20 mouse cellular contexts compared by ENCODE assay signal in the genomic region with DNA sequence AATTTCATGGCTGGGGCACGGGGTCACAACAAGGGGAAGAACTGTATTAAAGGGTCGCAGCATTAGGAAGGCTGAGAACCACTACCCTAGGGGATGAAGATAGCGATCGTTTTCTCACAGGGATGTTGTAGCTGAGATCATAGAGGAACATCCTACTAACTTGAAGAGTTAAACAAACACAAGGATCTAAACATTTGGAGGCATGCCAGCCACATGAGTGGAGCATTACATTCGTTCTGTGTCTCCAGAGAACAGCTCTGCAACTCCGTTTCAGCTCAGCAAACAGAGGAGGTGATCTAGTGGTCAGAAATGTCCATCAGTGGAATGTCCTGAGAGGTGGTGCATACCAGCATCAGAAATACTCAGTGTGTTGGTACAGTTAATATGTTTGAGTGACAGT. TPM values are rescaled to one million over a fixed set of nuclear protein-coding genes. Genes with fewer than 3 reads are reported as not detected.
"Had no signal": no experiment of that assay in that cellular context is flagged by ENCODE, and none has a peak within 500 bp of the region (broad histone marks: within the 10 kb centered on the region; RNA-seq: fewer than 3 reads in every experiment).

No protein-coding gene starts in this region.

- H3K4me2 ChIP-seq: limb, embryonic 13.5 days; liver, embryonic 13.5 days; lung, embryonic 15.5 days; midbrain, embryonic 11.5 days; neural tube, embryonic 13.5 days; stomach, embryonic 15.5 days had no signal

- H3K4me3 ChIP-seq: limb, embryonic 13.5 days; liver, embryonic 13.5 days; lung, embryonic 15.5 days; myocyte; neural tube, embryonic 13.5 days; stomach, embryonic 15.5 days had no signal

- H3K9ac ChIP-seq: limb, embryonic 13.5 days; liver, embryonic 13.5 days; lung, embryonic 15.5 days; neural tube, embryonic 13.5 days; stomach, embryonic 15.5 days had no signal

- DNase-seq: kidney, adult 2 months; kidney, postnatal 14 days; kidney, postnatal 4 days; left cerebral cortex, postnatal 4 days; liver, embryonic 13.5 days; lung, postnatal 36 days; midbrain, embryonic 14.5 days; retina, postnatal 1 day; right cerebral cortex, postnatal 25 days; spleen, adult 18-20 months; thymus, postnatal 36 days had no signal

- H3K36me3 ChIP-seq: limb, embryonic 13.5 days; liver, embryonic 13.5 days; lung, embryonic 15.5 days; neural tube, embryonic 13.5 days; stomach, embryonic 15.5 days had no signal

- H3K27me3 ChIP-seq: limb, embryonic 13.5 days; liver, embryonic 13.5 days; lung, embryonic 15.5 days; neural tube, embryonic 13.5 days; stomach, embryonic 15.5 days had no signal

- H3K27ac ChIP-seq: limb, embryonic 13.5 days; liver, embryonic 13.5 days; lung, embryonic 15.5 days; neural tube, embryonic 13.5 days; stomach, embryonic 15.5 days had no signal

- H3K9me3 ChIP-seq: limb, embryonic 13.5 days; liver, embryonic 13.5 days; lung, embryonic 15.5 days; neural tube, embryonic 13.5 days; stomach, embryonic 15.5 days had no signal

- ATAC-seq: intestine, postnatal 0 days had no signal

- H3K4me1 ChIP-seq: limb, embryonic 13.5 days; liver, embryonic 13.5 days; stomach, embryonic 15.5 days had no signal

RNA-seq across cellular contexts. Expression of gene Rab3b, which starts 35.5 kb away (rescaled TPM):
- total RNA-seq: megakaryocyte-erythroid progenitor cell, adult 5-6 weeks; monocyte, adult 5-6 weeks had no signal
